Mouse (Mus musculus) hindbrain, embryonic 12.5 days (tissue): ENCODE data around the gene Rcn3. TPM values are rescaled to one million over a fixed set of nuclear protein-coding genes. Genes with fewer than 3 reads are reported as not detected.
"Not testable (repeated sequence)": the region's sequence is repeated elsewhere in the genome, so short reads cannot be mapped to it uniquely, and the experiment has no call there.

ENCODE experiments used
- ATAC-seq: fragments of 200-750 bp; cut with Nextera tagmentation; 2 replicates; pipeline ENCODE4 v1.8.0; 2017; ENCODE audit warnings: moderate TSS enrichment; ENCODE audit not compliant: low FRiP score
- H3K27ac ChIP-seq: fragments of 300-500 bp; sonication (generic); 2 replicates; pipeline ENCODE4 v1.5.1; 2016; ENCODE audit warnings: mild to moderate bottlenecking
- H3K27me3 ChIP-seq: fragments of 300-500 bp; sonication (generic); 2 replicates; pipeline ENCODE4 v1.6.1; 2016; ENCODE audit warnings: mild to moderate bottlenecking
- H3K36me3 ChIP-seq: fragments of 300-500 bp; sonication (generic); 2 replicates; pipeline ENCODE4 v1.6.1; 2016; ENCODE audit warnings: mild to moderate bottlenecking
- H3K4me1 ChIP-seq: fragments of 300-500 bp; sonication (generic); 2 replicates; pipeline ENCODE4 v1.6.1; 2016
- H3K4me2 ChIP-seq: fragments of 300-500 bp; sonication (generic); replicated peaks from 2 replicates; pipeline ENCODE4 v1.6.1; 2016; ENCODE audit warnings: mild to moderate bottlenecking
- H3K4me3 ChIP-seq: fragments of 300-500 bp; sonication (generic); 2 replicates; pipeline ENCODE4 v1.5.1; 2016; ENCODE audit warnings: mild to moderate bottlenecking
- H3K9ac ChIP-seq: fragments of 300-500 bp; sonication (generic); 2 replicates; pipeline ENCODE4 v1.6.1; 2016; ENCODE audit warnings: mild to moderate bottlenecking, moderate library complexity
- H3K9me3 ChIP-seq: fragments of 300-500 bp; sonication (generic); replicated peaks from 2 replicates; pipeline ENCODE4 v1.6.1; 2016; ENCODE audit warnings: mild to moderate bottlenecking
- WGBS: fragments of 180-500 bp; shearing (Covaris S2); methylation state at CpG from one replicate; pipeline ENCODE4 v1.1.7; 2016; 5-methylcytosine and 5-hydroxymethylcytosine counted together
- polyA plus RNA-seq: library from polyadenylated mRNA; unstranded; fragments of >200 nt; fragmentation: Nextera tagmentation; extraction: Ambion mirVana; gene quantifications from 2 replicates; pipeline ENCODE4 v1.2.1, GENCODE M21; 2016

Gene Rcn3
- polyA plus RNA-seq, 1 experiment from 2014 or later = 177 TPM

- H3K4me1 ChIP-seq = peaks cover 34% of the 10 kb centered on the region
- H3K4me2 ChIP-seq = peak overlapping the region; percentile 60
- no peaks in the 10 kb centered on the region for H3K9me3 ChIP-seq
- peaks cover 4% of the 10 kb centered on the region; the same call in 1 of the 2 replicates for H3K27me3 ChIP-seq
- peak overlapping the region; percentile 87 for H3K4me3 ChIP-seq
- peaks cover 26% of the 10 kb centered on the region for H3K36me3 ChIP-seq
- no peak for ATAC-seq
- under 1% methylated on average over 17 of the region's 17 CpGs for whole genome bisulfite sequencing
- peak overlapping the region; percentile 69 for H3K9ac ChIP-seq
- H3K27ac ChIP-seq = peak overlapping the region; percentile 92
Observed at GRCm38 (mm10) chr7:45129318-45129717, 37.3 kb upstream of the Rcn3 start.

- WGBS = under 1% methylated on average over 48 of the region's 48 CpGs
Observed at GRCm38 (mm10) chr7:45128624-45129246, 36.7 kb upstream of the Rcn3 start, which contains the start of gene Rpl13a. Gene Rpl13a (minus strand): TSS chr7:45128761.

GRCm38 (mm10) chr7:45127700-45128224 lies 35.7 kb upstream of the Rcn3 start:
- WGBS = 2% methylated on average over 6 of the region's 6 CpGs
- Histone ChIP-seq H3K27ac (peak overlapping the region; percentile 88), H3K9me3 (no peaks in the 10 kb centered on the region), H3K9ac (peak overlapping the region; percentile 98), H3K4me1 (peaks cover 40% of the 10 kb centered on the region), H3K27me3 (peaks cover 4% of the 10 kb centered on the region; the same call in 1 of the 2 replicates), H3K36me3 (peaks cover 27% of the 10 kb centered on the region), H3K4me3 (peak overlapping the region; percentile 87), H3K4me2 (peak overlapping the region; percentile 97)
- ATAC-seq = no peak

More at GRCm38 (mm10) chr7:45128624-45129246, 36.7 kb upstream of the Rcn3 start, which contains the start of gene Rpl13a:
- H3K27me3 ChIP-seq = peaks cover 4% of the 10 kb centered on the region; the same call in 1 of the 2 replicates
- H3K9ac ChIP-seq = peak within 1 kb of the TSS; percentile 98
- H3K36me3 ChIP-seq = peaks cover 26% of the 10 kb centered on the region
- H3K4me3 ChIP-seq = peak within 1 kb of the TSS; percentile 87
- ATAC-seq = peak; percentile 94
- H3K9me3 ChIP-seq = no peaks in the 10 kb centered on the region
- H3K4me1 ChIP-seq = peaks cover 34% of the 10 kb centered on the region
- peak within 1 kb of the TSS; percentile 97 for H3K4me2 ChIP-seq
- H3K27ac ChIP-seq = peak within 1 kb of the TSS; percentile 92

- WGBS = 50% methylated on average over 21 of the region's 21 CpGs
- Histone ChIP-seq H3K4me1 (peaks cover 44% of the 10 kb centered on the region), H3K4me3 (peak overlapping the region; percentile 87), H3K9me3 (no peaks in the 10 kb centered on the region), H3K9ac (peak overlapping the region; percentile 98), H3K27me3 (peaks cover 2% of the 10 kb centered on the region; the same call in 1 of the 2 replicates), H3K4me2 (peak overlapping the region; percentile 97), H3K27ac (peak overlapping the region; percentile 88), H3K36me3 (peaks cover 34% of the 10 kb centered on the region)
- ATAC-seq = no peak
Observed at GRCm38 (mm10) chr7:45126844-45127699, 35.1 kb upstream of the Rcn3 start.

- peaks cover 51% of the 10 kb centered on the region for H3K4me1 ChIP-seq
- peak overlapping the region; percentile 97 for H3K4me2 ChIP-seq
- peaks cover 42% of the 10 kb centered on the region for H3K36me3 ChIP-seq
- peak overlapping the region; percentile 98 for H3K9ac ChIP-seq
- 77% methylated on average over 17 of the region's 17 CpGs for WGBS
- H3K4me3 ChIP-seq = peak overlapping the region; percentile 87
- no peak for ATAC-seq
- H3K9me3 ChIP-seq = no peaks in the 10 kb centered on the region
- no peaks in the 10 kb centered on the region for H3K27me3 ChIP-seq
- H3K27ac ChIP-seq = peak overlapping the region; percentile 88
Observed at GRCm38 (mm10) chr7:45126147-45126843, 34.3 kb upstream of the Rcn3 start.

- not testable (repeated sequence) for H3K9ac ChIP-seq, ATAC-seq, H3K9me3 ChIP-seq, H3K4me3 ChIP-seq, H3K27me3 ChIP-seq
- 52% methylated on average over 5 of the region's 5 CpGs for WGBS
- H3K4me1 ChIP-seq = peaks cover 52% of the 10 kb centered on the region
- peak overlapping the region; percentile 44; the same call in 1 of the 2 replicates for H3K4me2 ChIP-seq
- peak overlapping the region; percentile 77; the same call in 1 of the 2 replicates for H3K27ac ChIP-seq
- peaks cover 48% of the 10 kb centered on the region for H3K36me3 ChIP-seq
Observed at GRCm38 (mm10) chr7:45125649-45126048, 33.6 kb upstream of the Rcn3 start.

GRCm38 (mm10) chr7:45125144-45125600 lies 33.2 kb upstream of the Rcn3 start:
- Histone ChIP-seq H3K4me1 (peaks cover 50% of the 10 kb centered on the region), H3K9me3 (no peaks in the 10 kb centered on the region), H3K4me2 (peak overlapping the region; percentile 44), H3K27me3 (no peaks in the 10 kb centered on the region), H3K4me3 (peak overlapping the region; percentile 90; the same call in 1 of the 2 replicates), H3K27ac (peak overlapping the region; percentile 77), H3K9ac (peak overlapping the region; percentile 6; the same call in 1 of the 2 replicates), H3K36me3 (peaks cover 53% of the 10 kb centered on the region)
- 21% methylated on average over 7 of the region's 7 CpGs for WGBS
- ATAC-seq = no peak

GRCm38 (mm10) chr7:45124224-45125143 lies 32.5 kb upstream of the Rcn3 start, which contains the start of gene Rps11:
Gene Rps11 (minus strand): TSS chr7:45124439.
- Histone ChIP-seq H3K27ac (peak within 1 kb of the TSS; percentile 83), H3K4me3 (peak within 1 kb of the TSS; percentile 90), H3K27me3 (no peaks in the 10 kb centered on the region), H3K9me3 (no peaks in the 10 kb centered on the region), H3K9ac (peak within 1 kb of the TSS; percentile 98), H3K4me2 (peak within 1 kb of the TSS; percentile 90), H3K36me3 (peaks cover 60% of the 10 kb centered on the region), H3K4me1 (peaks cover 45% of the 10 kb centered on the region)
- peak; percentile 87 for ATAC-seq
- WGBS = 2% methylated on average over 59 of the region's 59 CpGs

- 26% methylated on average over 12 of the region's 12 CpGs for WGBS
- ATAC-seq = no peak
- peak overlapping the region; percentile 90 for H3K4me2 ChIP-seq
- H3K9me3 ChIP-seq = no peaks in the 10 kb centered on the region
- H3K27ac ChIP-seq = 0 out of 2 replicates have a peak overlapping the region, but pooled peaks have one; percentile 83
- H3K9ac ChIP-seq = peak overlapping the region; percentile 98
- peak overlapping the region; percentile 90 for H3K4me3 ChIP-seq
- H3K36me3 ChIP-seq = peaks cover 71% of the 10 kb centered on the region
- peaks cover 43% of the 10 kb centered on the region for H3K4me1 ChIP-seq
- no peaks in the 10 kb centered on the region for H3K27me3 ChIP-seq
Observed at GRCm38 (mm10) chr7:45123186-45123570, 31.2 kb upstream of the Rcn3 start.

GRCm38 (mm10) chr7:45122561-45123185 lies 30.7 kb upstream of the Rcn3 start:
- H3K27me3 ChIP-seq = no peaks in the 10 kb centered on the region
- H3K9me3 ChIP-seq = no peaks in the 10 kb centered on the region
- ATAC-seq = no peak
- no peak overlapping the region for H3K27ac ChIP-seq
- H3K4me3 ChIP-seq = peak overlapping the region; percentile 90
- H3K4me1 ChIP-seq = peaks cover 41% of the 10 kb centered on the region
- H3K4me2 ChIP-seq = peak overlapping the region; percentile 90
- 89% methylated on average over 15 of the region's 15 CpGs for WGBS
- peaks cover 74% of the 10 kb centered on the region for H3K36me3 ChIP-seq
- peak overlapping the region; percentile 98 for H3K9ac ChIP-seq
